Mouse (Mus musculus) bone marrow macrophage, adult 2 months (primary cell): ENCODE results near the gene Meox1. TPM values are rescaled to one million over a fixed set of nuclear protein-coding genes. Genes with fewer than 3 reads are reported as not detected.

Experiments used
- H3K27ac ChIP-seq: 2 replicates; pipeline ENCODE4 v1.5.1; 2012; ENCODE audit warnings: low read depth, low read length; ENCODE audit not compliant: insufficient read depth
- H3K4me1 ChIP-seq: 2 replicates; pipeline ENCODE4 v1.6.1; 2012; ENCODE audit warnings: low read length; ENCODE audit not compliant: control insufficient read depth, insufficient read depth
- H3K4me3 ChIP-seq: 2 replicates; pipeline ENCODE4 v1.5.1; 2012; ENCODE audit warnings: mild to moderate bottlenecking, low read length, moderate library complexity; ENCODE audit not compliant: insufficient read depth
- CTCF ChIP-seq: IDR thresholded peaks from 2 replicates; pipeline ENCODE4 v1.5.1; 2012; ENCODE audit warnings: low read depth, mild to moderate bottlenecking, low read length, moderate library complexity
- POLR2A ChIP-seq: IDR thresholded peaks from 2 replicates; pipeline ENCODE4 v1.6.1; 2012; ENCODE audit warnings: mild to moderate bottlenecking, low read depth, low read length, borderline replicate concordance
- polyA plus RNA-seq: library from polyadenylated mRNA; stranded (reverse); fragments of >200 nt; gene quantifications from 2 replicates; pipeline ENCODE4 v1.2.4, GENCODE M21; 2012; ENCODE audit not compliant: missing spikeins, insufficient read depth, insufficient read length

The Meox1 gene
- polyA plus RNA-seq, 1 experiment: not detected

DNA sequence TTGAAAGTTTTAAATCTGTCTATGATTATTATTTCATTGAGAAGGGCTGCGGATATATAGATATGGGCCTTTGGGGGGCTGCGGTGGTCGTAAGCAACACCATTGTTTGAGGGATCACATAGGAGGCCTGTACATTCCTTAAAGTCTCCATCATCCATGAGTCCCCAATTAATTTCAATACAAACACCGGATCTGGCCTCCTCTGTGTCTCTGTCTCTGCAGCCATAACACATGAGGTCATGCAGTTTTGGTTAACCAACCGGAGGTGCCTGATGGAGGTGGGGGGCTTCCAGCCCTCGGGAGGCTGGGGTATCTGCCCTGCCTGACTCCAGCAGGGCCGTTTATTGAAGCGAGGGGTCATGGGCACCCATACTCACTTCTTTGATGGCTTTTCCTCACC lies 63.6 kb downstream of the Meox1 start:
- Histone ChIP-seq H3K4me3 (no peak overlapping the region), H3K27ac (no peak overlapping the region), H3K4me1 (no peaks in the 10 kb centered on the region)
- TF ChIP-seq CTCF: no peak
- no peak for TF ChIP-seq POLR2A

DNA sequence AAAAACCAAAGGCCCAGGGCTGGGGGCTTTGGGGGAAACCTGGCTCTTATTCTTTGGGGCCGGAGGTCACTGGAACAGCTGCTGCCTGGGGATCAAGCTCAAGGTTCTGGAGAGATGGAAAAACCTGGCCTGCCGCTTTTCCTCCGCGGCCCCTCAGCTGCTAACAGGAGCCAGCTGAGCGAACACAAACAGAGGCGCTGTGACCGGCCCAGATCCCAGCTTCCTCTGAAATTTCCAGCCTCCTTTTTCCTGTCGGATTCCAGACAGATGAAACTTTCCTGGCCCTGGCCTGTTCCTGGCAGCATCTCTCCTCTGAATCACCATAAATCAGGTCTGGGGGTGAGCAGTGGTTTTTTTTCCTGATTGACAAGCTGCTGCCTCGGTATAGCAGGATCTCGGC lies 64.1 kb downstream of the Meox1 start:
- no peak for TF ChIP-seq POLR2A
- no peak for TF ChIP-seq CTCF
- Histone ChIP-seq H3K27ac (no peak overlapping the region), H3K4me1 (no peaks in the 10 kb centered on the region), H3K4me3 (no peak overlapping the region)

DNA sequence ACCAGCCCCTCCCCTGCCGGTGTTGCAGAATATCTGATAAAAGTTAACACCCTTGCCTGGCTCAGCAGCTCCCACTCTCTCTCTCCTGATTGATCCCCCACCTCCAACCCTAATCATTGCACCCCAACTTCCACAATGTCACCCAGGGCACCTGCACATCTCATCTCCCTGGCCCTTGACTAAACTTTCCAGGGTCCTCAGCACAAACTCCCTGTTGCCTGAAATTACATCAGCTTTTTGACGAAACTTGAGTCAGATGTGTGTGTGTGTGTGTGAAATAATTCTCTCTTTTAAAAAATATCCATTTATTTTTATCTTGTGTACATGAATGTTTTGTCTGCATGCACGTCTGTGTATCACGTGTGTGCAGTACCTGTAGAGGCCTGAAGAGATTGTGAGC lies 65.5 kb downstream of the Meox1 start:
- Histone ChIP-seq H3K27ac (no peak overlapping the region), H3K4me3 (no peak overlapping the region), H3K4me1 (no peaks in the 10 kb centered on the region)
- TF ChIP-seq POLR2A (no peak), CTCF (no peak)

Other genes starting within 250 kb of the Meox1 start
- gene Arl4d, start 228.8 kb downstream of the Meox1 start, polyA plus RNA-seq: 0.80 and 1.9 TPM in 2 replicates
- 22.3 and 24.4 TPM in 2 replicates for gene Dhx8, start 161.5 kb downstream of the Meox1 start, polyA plus RNA-seq
- 1.1 TPM in 1 of 2 replicates, not detected in the other for gene Etv4, start 109.0 kb downstream of the Meox1 start, polyA plus RNA-seq
- gene Sost, start 72.6 kb upstream of the Meox1 start, polyA plus RNA-seq: not detected in 2 replicates
- not detected in 2 replicates for gene Cfap97d1, start 89.9 kb upstream of the Meox1 start, polyA plus RNA-seq
- 79.3 and 80.4 TPM in 2 replicates for gene Dusp3, start 92.6 kb upstream of the Meox1 start, polyA plus RNA-seq
- gene Mpp3, start 134.1 kb upstream of the Meox1 start, polyA plus RNA-seq: 0.31 TPM in 1 of 2 replicates, not detected in the other
- 5.1 and 6.4 TPM in 2 replicates for gene Cd300lg, start 147.1 kb upstream of the Meox1 start, polyA plus RNA-seq
- not detected in 2 replicates for gene Mpp2, start 194.1 kb upstream of the Meox1 start, polyA plus RNA-seq
- not detected in 2 replicates for gene Ppy, start 206.9 kb upstream of the Meox1 start, polyA plus RNA-seq
- gene Pyy, start 213.5 kb upstream of the Meox1 start, polyA plus RNA-seq: not detected in 2 replicates